Mouse (Mus musculus) gastrocnemius, postnatal 36 days (tissue): ENCODE results near the gene Hmgcs2. TPM values are rescaled to one million over a fixed set of nuclear protein-coding genes. Genes with fewer than 3 reads are reported as not detected.

Source experiments
- DNase-seq, 2 experiments: peaks; one replicate each; pipeline ENCODE4 v3.0.0; 2022
- intact Hi-C: fragments of 180-260 bp; cut with DNase I; formaldehyde crosslinking; loops from one replicate; pipeline ENCODE4 v1.15.1; 2025
- long read RNA-seq, 2 experiments: library from polyadenylated mRNA; stranded (forward); transcript quantifications; one replicate each; pipeline ENCODE4 v2.0.0; 2021
- total RNA-seq, 2 experiments: library from RNA; stranded (reverse); gene quantifications; 2 replicates each; pipeline ENCODE4 v1.2.3; 2021

The Hmgcs2 gene
- 1 to 10 TPM in 1 of 2 experiments, under 1 TPM in 1; 0.97 to 1.4 TPM for total RNA-seq
- long read RNA-seq, experiment 1, partial matches to known transcripts = 0 of 1 reads
- long read RNA-seq, experiment 1, other reads (novel, unspliced or antisense) = 0 of 1 reads
- long read RNA-seq, experiment 2, partial matches to known transcripts = 1 of 2 reads
- long read RNA-seq, experiment 2, other reads (novel, unspliced or antisense) = 0 of 2 reads

GRCm38 (mm10) chr3:98280204-98280932 lies at the start of gene Hmgcs2:
Gene Hmgcs2 (plus strand): TSS chr3:98280435.
- peak; percentile 8 to 24 for DNase-seq
- intact Hi-C loops = no loop called here

GRCm38 (mm10) chr3:98233504-98233903 lies 46.7 kb upstream of the Hmgcs2 start:
- intact Hi-C loops = no loop called here
- no peak for DNase-seq

- DNase-seq = no peak
- intact Hi-C loops = no loop called here
Measured at GRCm38 (mm10) chr3:98236266-98236665, 44.0 kb upstream of the Hmgcs2 start.

- intact Hi-C loops = no loop called here
- DNase-seq = no peak
Measured at GRCm38 (mm10) chr3:98237240-98237639, 43.0 kb upstream of the Hmgcs2 start.

GRCm38 (mm10) chr3:98238150-98238549 lies 42.1 kb upstream of the Hmgcs2 start:
- DNase-seq = no peak
- intact Hi-C loops = no loop called here

GRCm38 (mm10) chr3:98242051-98242450 lies 38.2 kb upstream of the Hmgcs2 start:
- no peak for DNase-seq
- intact Hi-C loops = no loop called here

- DNase-seq = no peak
- intact Hi-C loops = no loop called here
Measured at GRCm38 (mm10) chr3:98242458-98243037, 37.7 kb upstream of the Hmgcs2 start.

GRCm38 (mm10) chr3:98245892-98246291 lies 34.3 kb upstream of the Hmgcs2 start:
- DNase-seq = no peak
- intact Hi-C loops = no loop called here

GRCm38 (mm10) chr3:98246985-98247751 lies 33.1 kb upstream of the Hmgcs2 start:
- intact Hi-C loops = no loop called here
- DNase-seq = no peak

- intact Hi-C loops = no loop called here
- DNase-seq = no peak
Measured at GRCm38 (mm10) chr3:98249378-98249777, 30.9 kb upstream of the Hmgcs2 start.

- intact Hi-C loops = no loop called here
- no peak for DNase-seq
Measured at GRCm38 (mm10) chr3:98249833-98250448, 30.3 kb upstream of the Hmgcs2 start.

GRCm38 (mm10) chr3:98254059-98254458 lies 26.2 kb upstream of the Hmgcs2 start:
- DNase-seq = no peak
- intact Hi-C loops = no loop called here

GRCm38 (mm10) chr3:98254656-98255583 lies 25.3 kb upstream of the Hmgcs2 start:
- no peak for DNase-seq
- intact Hi-C loops = no loop called here

- intact Hi-C loops = no loop called here
- DNase-seq = no peak
Measured at GRCm38 (mm10) chr3:98258723-98259122, 21.5 kb upstream of the Hmgcs2 start.

GRCm38 (mm10) chr3:98259271-98259751 lies 20.9 kb upstream of the Hmgcs2 start:
- intact Hi-C loops = no loop called here
- peak; percentile 23 to 27 for DNase-seq

- no peak for DNase-seq
- intact Hi-C loops = no loop called here
Measured at GRCm38 (mm10) chr3:98260534-98260933, 19.7 kb upstream of the Hmgcs2 start.

- DNase-seq = no peak
- intact Hi-C loops = no loop called here
Measured at GRCm38 (mm10) chr3:98261415-98261814, 18.8 kb upstream of the Hmgcs2 start.

- intact Hi-C loops = no loop called here
- no peak for DNase-seq
Measured at GRCm38 (mm10) chr3:98262133-98262532, 18.1 kb upstream of the Hmgcs2 start.

GRCm38 (mm10) chr3:98267249-98267651 lies 13.0 kb upstream of the Hmgcs2 start:
- DNase-seq = no peak
- intact Hi-C loops = no loop called here
